19 mouse cellular contexts compared by ENCODE assay signal in genomic region chr16:93043355-93043754, GRCm38 (mm10).
DNase-seq lines count a peak whose midpoint lies in the region; ATAC-seq and TF ChIP-seq lines count a peak whose summit lies in the region.
"Had no signal": no experiment of that assay in that cellular context is flagged by ENCODE, and none has a peak within 500 bp of the region (broad histone marks: within the 10 kb centered on the region; RNA-seq: fewer than 3 reads in every experiment).

No protein-coding gene starts in this region.

- TF ChIP-seq EP300 in stomach, postnatal 0 days (optimal IDR thresholded peaks at IDR 0.05): no peak

- H3K36me3 ChIP-seq in lung, embryonic 14.5 days (ENCODE audit: insufficient read depth): no peaks in the 10 kb centered on the region
- H3K36me3 ChIP-seq in embryonic facial prominence, embryonic 14.5 days (ENCODE audit: control insufficient read depth, insufficient read depth, low read length): no peaks in the 10 kb centered on the region
- no peaks in the 10 kb centered on the region for H3K36me3 ChIP-seq in limb, embryonic 10.5 days
- no peaks in the 10 kb centered on the region for H3K36me3 ChIP-seq in stomach, postnatal 0 days (ENCODE audit: control insufficient read depth, insufficient read depth, low read length)
- H3K36me3 ChIP-seq: heart, embryonic 15.5 days; limb, embryonic 15.5 days had no signal

- peaks cover 3% of the 10 kb centered on the region; the same call in 1 of the 2 replicates for H3K4me1 ChIP-seq in lung, embryonic 14.5 days (ENCODE audit: insufficient read depth)
- peaks cover 10% of the 10 kb centered on the region; the same call in 1 of the 2 replicates for H3K4me1 ChIP-seq in embryonic facial prominence, embryonic 14.5 days (ENCODE audit: control insufficient read depth, insufficient read depth, low read length)
- H3K4me1 ChIP-seq in limb, embryonic 10.5 days: peaks cover 20% of the 10 kb centered on the region
- H3K4me1 ChIP-seq in stomach, postnatal 0 days (replicated peaks; ENCODE audit: control insufficient read depth, insufficient read depth): no peaks in the 10 kb centered on the region

- H3K27me3 ChIP-seq in lung, embryonic 14.5 days (ENCODE audit: insufficient read depth, low read length): no peaks in the 10 kb centered on the region
- H3K27me3 ChIP-seq in embryonic facial prominence, embryonic 14.5 days (replicated peaks; ENCODE audit: control insufficient read depth, insufficient read depth, low read length): no peaks in the 10 kb centered on the region
- H3K27me3 ChIP-seq in limb, embryonic 10.5 days (ENCODE audit: low read depth, poor library complexity, severe bottlenecking): 0 out of 2 replicates have a peak, but pooled peaks cover 8% of the 10 kb centered on the region
- no peaks in the 10 kb centered on the region for H3K27me3 ChIP-seq in stomach, postnatal 0 days (ENCODE audit: control insufficient read depth, insufficient read depth, low read length)
- H3K27me3 ChIP-seq: limb, embryonic 15.5 days had no signal

- no peak overlapping the region for H3K27ac ChIP-seq in lung, embryonic 14.5 days (ENCODE audit: low read depth)
- peak overlapping the region; percentile 42; the same call in 1 of the 2 replicates for H3K27ac ChIP-seq in embryonic facial prominence, embryonic 14.5 days (replicated peaks; ENCODE audit: low read depth, low read length)
- H3K27ac ChIP-seq in limb, embryonic 10.5 days: peak overlapping the region; percentile 53
- H3K27ac ChIP-seq in stomach, postnatal 0 days (replicated peaks): no peak overlapping the region
- H3K27ac ChIP-seq: heart, embryonic 15.5 days; hindbrain, postnatal 0 days; left cerebral cortex, adult 2 months; limb, embryonic 15.5 days; macrophage had no signal

- no peaks in the 10 kb centered on the region for H3K9me3 ChIP-seq in lung, embryonic 14.5 days (ENCODE audit: low read depth, low read length)
- no peaks in the 10 kb centered on the region for H3K9me3 ChIP-seq in embryonic facial prominence, embryonic 14.5 days (ENCODE audit: control insufficient read depth, low read length)
- no peaks in the 10 kb centered on the region for H3K9me3 ChIP-seq in limb, embryonic 10.5 days (replicated peaks)
- no peaks in the 10 kb centered on the region for H3K9me3 ChIP-seq in stomach, postnatal 0 days (ENCODE audit: control insufficient read depth, low read length)
- H3K9me3 ChIP-seq: heart, embryonic 15.5 days; limb, embryonic 15.5 days had no signal

- no peak overlapping the region for H3K9ac ChIP-seq in lung, embryonic 14.5 days
- no peak overlapping the region for H3K9ac ChIP-seq in embryonic facial prominence, embryonic 14.5 days (ENCODE audit: low read depth, low read length)
- no peak overlapping the region for H3K9ac ChIP-seq in stomach, postnatal 0 days (ENCODE audit: low read length)
- H3K9ac ChIP-seq: heart, embryonic 15.5 days; limb, embryonic 15.5 days had no signal

- peak; percentile 53 for DNase-seq in lung, embryonic 14.5 days
- no peak for DNase-seq in lung, postnatal 25 days (ENCODE audit: low spot score)
- DNase-seq in embryonic facial prominence, embryonic 14.5 days (ENCODE audit: low spot score): no peak
- DNase-seq in limb, embryonic 10.5 days (ENCODE audit: low spot score): no peak
- DNase-seq in stomach, postnatal 0 days (ENCODE audit: low spot score): no peak
- DNase-seq in adrenal gland, postnatal 25 days: no peak
- DNase-seq: adrenal gland, adult 2 months; cerebellum, adult 9-10 months; gastrocnemius, postnatal 36 days; kidney, adult 8-10 months; layer of hippocampus, adult 9-11 months had no signal

- no peak for TF ChIP-seq CTCF in lung, embryonic 14.5 days (IDR thresholded peaks at IDR 0.05; ENCODE audit: low read depth)
- TF ChIP-seq CTCF in stomach, postnatal 0 days (IDR thresholded peaks at IDR 0.05; ENCODE audit: low read depth): no peak

- no peak overlapping the region for H3K4me3 ChIP-seq in lung, embryonic 14.5 days (ENCODE audit: low read depth, low read length)
- H3K4me3 ChIP-seq in embryonic facial prominence, embryonic 14.5 days (ENCODE audit: low read depth, low read length): no peak overlapping the region
- no peak overlapping the region for H3K4me3 ChIP-seq in limb, embryonic 10.5 days
- H3K4me3 ChIP-seq in stomach, postnatal 0 days (ENCODE audit: low read depth, low read length): no peak overlapping the region
- H3K4me3 ChIP-seq: heart, embryonic 15.5 days; left cerebral cortex, adult 2 months; limb, embryonic 15.5 days had no signal

- peak; percentile 36; the same call in 1 of the 2 replicates for ATAC-seq in lung, embryonic 14.5 days (ENCODE audit: insufficient read depth)
- ATAC-seq in embryonic facial prominence, embryonic 14.5 days (ENCODE audit: low read depth): peak; percentile 24; the same call in 1 of the 2 replicates
- no peak for ATAC-seq in stomach, postnatal 0 days (ENCODE audit: low FRiP score, low TSS enrichment)
- ATAC-seq in monocyte, adult 5-6 weeks (replicated peaks; ENCODE audit: insufficient number of reproducible peaks, low FRiP score, low TSS enrichment, poor library complexity, severe bottlenecking): no peak
- ATAC-seq: forebrain, embryonic 16.5 days; hindbrain, postnatal 0 days had no signal

- peak overlapping the region; percentile 23; the same call in 1 of the 2 replicates for H3K4me2 ChIP-seq in lung, embryonic 14.5 days
- H3K4me2 ChIP-seq in embryonic facial prominence, embryonic 14.5 days (ENCODE audit: low read depth, low read length): peak overlapping the region; percentile 15
- H3K4me2 ChIP-seq in stomach, postnatal 0 days (replicated peaks; ENCODE audit: low read depth): peak overlapping the region; percentile 9; the same call in 1 of the 2 replicates
- H3K4me2 ChIP-seq: limb, embryonic 15.5 days; midbrain, embryonic 11.5 days had no signal

- 17% methylated on average over 9 of the region's 9 CpGs for WGBS in lung, embryonic 14.5 days
- WGBS in embryonic facial prominence, embryonic 14.5 days: 24% methylated on average over 9 of the region's 9 CpGs
- 26% methylated on average over 9 of the region's 9 CpGs for WGBS in limb, embryonic 10.5 days
- 36% methylated on average over 9 of the region's 9 CpGs for WGBS in stomach, postnatal 0 days

Comparison
In these comparisons a context has a peak if more than half of its experiments do, and no peak if none do; other contexts are left out.
1. ATAC-seq: peak in lung, embryonic 14.5 days (single experiment) and embryonic facial prominence, embryonic 14.5 days (single experiment); none in stomach, postnatal 0 days (single experiment) and monocyte, adult 5-6 weeks (single experiment).
2. H3K27ac ChIP-seq: peak in embryonic facial prominence, embryonic 14.5 days (single experiment) and limb, embryonic 10.5 days (single experiment); none in lung, embryonic 14.5 days (single experiment) and stomach, postnatal 0 days (single experiment).
3. Peak in every context shown above with its lines, with median percentiles within 50 percentile points of each other: H3K4me2 ChIP-seq.